Mouse (Mus musculus) testis, adult 2 months (tissue): ENCODE results near the gene Lnx1. TPM values are rescaled to one million over a fixed set of nuclear protein-coding genes. Genes with fewer than 3 reads are reported as not detected.

Experiments used
- H3K27ac ChIP-seq: fragments of 200-500 bp; 2 replicates; pipeline ENCODE4 v1.5.1; 2012; ENCODE audit warnings: low read depth, low read length; ENCODE audit not compliant: control insufficient read depth, insufficient read depth
- H3K27me3 ChIP-seq: fragments of 200-500 bp; 2 replicates; pipeline ENCODE4 v1.6.1; 2012; ENCODE audit warnings: mild to moderate bottlenecking, low read length, moderate library complexity; ENCODE audit not compliant: control insufficient read depth, insufficient read depth
- H3K36me3 ChIP-seq: fragments of 200-500 bp; 2 replicates; pipeline ENCODE4 v1.6.1; 2012; ENCODE audit warnings: mild to moderate bottlenecking, low read length; ENCODE audit not compliant: control insufficient read depth, insufficient read depth
- H3K4me1 ChIP-seq: fragments of 200-500 bp; 2 replicates; pipeline ENCODE4 v1.6.1; 2012; ENCODE audit warnings: low read length; ENCODE audit not compliant: control insufficient read depth, insufficient read depth
- H3K4me3 ChIP-seq: fragments of 200-500 bp; 2 replicates; pipeline ENCODE4 v1.5.1; 2012; ENCODE audit warnings: low read depth, mild to moderate bottlenecking, low read length, moderate library complexity, mixed read lengths; ENCODE audit not compliant: control insufficient read depth
- CTCF ChIP-seq: fragments of 200-500 bp; IDR thresholded peaks from 2 replicates; pipeline ENCODE4 v1.5.1; 2012; ENCODE audit warnings: low read depth, mild to moderate bottlenecking, inconsistent platforms, low read length, moderate library complexity; ENCODE audit not compliant: control insufficient read depth, insufficient read depth, insufficient replicate concordance
- POLR2A ChIP-seq: fragments of 200-500 bp; IDR thresholded peaks from 2 replicates; pipeline ENCODE4 v1.6.1; 2012; ENCODE audit warnings: low read depth, mild to moderate bottlenecking, inconsistent platforms, low read length, moderate library complexity; ENCODE audit not compliant: control insufficient read depth
- polyA plus RNA-seq: library from polyadenylated mRNA; depleted of rRNA; stranded (reverse); fragments of >200 nt; gene quantifications from 2 replicates; pipeline ENCODE4 v1.2.3, GENCODE M21; 2012; rRNA removed

Lnx1 gene
- 1.7 and 1.8 TPM in 2 replicates for polyA plus RNA-seq

DNA sequence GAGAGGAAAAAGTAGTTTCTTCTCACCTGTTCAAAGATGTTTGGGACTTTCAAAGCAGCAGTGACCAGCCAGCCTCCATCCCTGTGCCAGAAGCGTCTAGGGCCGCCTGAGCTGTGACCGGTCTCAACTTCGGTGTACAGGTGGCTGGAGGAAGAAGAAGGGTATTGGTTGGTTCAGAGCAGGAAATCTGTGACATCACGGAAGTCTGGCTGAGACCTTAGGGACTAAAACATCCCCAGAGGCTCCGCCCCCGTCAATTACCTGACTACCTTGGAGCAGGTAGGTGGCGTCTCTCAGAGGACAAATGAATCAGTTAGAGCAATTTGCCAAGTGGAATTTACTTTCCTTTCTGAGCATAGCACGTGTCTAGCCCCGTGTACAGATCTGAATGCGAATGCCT is at the start of gene Lnx1:
Lnx1 (minus strand) TSS at position 147 of the 400 bp plus-strand sequence.
- no peak within 1 kb of the TSS for H3K4me3 ChIP-seq
- TF ChIP-seq CTCF = no peak
- no peak for TF ChIP-seq POLR2A

GRCm38 (mm10) chr5:74750501-74750900 is 47.8 kb upstream of the Lnx1 start:
- Histone ChIP-seq H3K4me1 (no peaks in the 10 kb centered on the region), H3K36me3 (no peaks in the 10 kb centered on the region), H3K4me3 (no peak overlapping the region), H3K27ac (no peak overlapping the region), H3K27me3 (no peaks in the 10 kb centered on the region)
- TF ChIP-seq POLR2A = no peak
- no peak for TF ChIP-seq CTCF

More for the DNA sequence above, at the start of gene Lnx1:
- Histone ChIP-seq H3K4me1 (peaks cover 13% of the 10 kb centered on the region), H3K36me3 (no peaks in the 10 kb centered on the region), H3K27me3 (no peaks in the 10 kb centered on the region), H3K27ac (no peak within 1 kb of the TSS)

DNA sequence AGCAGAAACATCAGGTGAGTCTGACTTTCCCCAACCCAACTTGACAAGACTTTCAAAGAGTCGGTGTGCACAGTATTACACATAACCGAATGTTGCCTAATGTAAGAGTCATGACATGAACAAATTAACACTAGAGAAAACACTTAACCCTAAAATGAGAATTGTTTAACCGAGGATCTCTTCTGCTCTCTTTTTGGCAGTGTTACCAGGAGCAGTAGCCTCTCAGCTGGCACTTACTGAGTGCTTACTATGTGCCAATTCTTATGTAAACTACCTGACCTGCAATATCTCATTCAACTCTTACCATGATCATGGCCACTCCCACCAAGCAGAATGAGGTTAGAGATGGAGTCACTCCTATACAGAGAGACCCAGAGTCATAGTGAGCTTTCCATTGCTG is 44.8 kb upstream of the Lnx1 start:
- TF ChIP-seq CTCF (no peak), POLR2A (no peak)
- H3K27me3 ChIP-seq = no peaks in the 10 kb centered on the region
- H3K36me3 ChIP-seq = no peaks in the 10 kb centered on the region
- no peaks in the 10 kb centered on the region for H3K4me1 ChIP-seq
- H3K4me3 ChIP-seq = no peak overlapping the region
- no peak overlapping the region for H3K27ac ChIP-seq

- Histone ChIP-seq H3K4me1 (peaks cover 6% of the 10 kb centered on the region), H3K4me3 (no peak overlapping the region), H3K36me3 (no peaks in the 10 kb centered on the region), H3K27me3 (no peaks in the 10 kb centered on the region), H3K27ac (no peak overlapping the region)
- TF ChIP-seq CTCF = no peak
- TF ChIP-seq POLR2A = no peak
Measured at GRCm38 (mm10) chr5:74740951-74741350, 38.2 kb upstream of the Lnx1 start.

DNA sequence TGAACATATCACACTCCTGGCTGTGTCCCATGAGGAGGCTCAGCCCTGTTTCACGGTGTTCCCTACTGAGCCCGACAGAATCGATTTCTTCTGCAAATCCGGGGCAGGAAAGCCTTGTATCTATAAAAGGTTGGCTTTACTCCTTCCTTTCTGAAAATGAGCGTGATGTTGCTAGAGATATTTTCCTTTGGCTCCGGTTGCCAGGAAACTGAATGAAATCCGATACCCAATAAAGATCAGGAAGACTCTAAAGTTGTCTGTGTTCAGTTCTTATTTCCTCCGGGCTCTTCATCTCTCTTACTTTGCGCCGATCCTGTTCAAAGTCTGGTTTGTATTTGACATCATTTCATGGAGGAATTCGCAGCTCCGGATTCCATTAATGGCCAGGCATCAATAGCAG is 36.7 kb upstream of the Lnx1 start:
- no peak for TF ChIP-seq POLR2A
- TF ChIP-seq CTCF = no peak
- Histone ChIP-seq H3K36me3 (no peaks in the 10 kb centered on the region), H3K4me3 (no peak overlapping the region), H3K27me3 (no peaks in the 10 kb centered on the region), H3K4me1 (peaks cover 6% of the 10 kb centered on the region), H3K27ac (no peak overlapping the region)

DNA sequence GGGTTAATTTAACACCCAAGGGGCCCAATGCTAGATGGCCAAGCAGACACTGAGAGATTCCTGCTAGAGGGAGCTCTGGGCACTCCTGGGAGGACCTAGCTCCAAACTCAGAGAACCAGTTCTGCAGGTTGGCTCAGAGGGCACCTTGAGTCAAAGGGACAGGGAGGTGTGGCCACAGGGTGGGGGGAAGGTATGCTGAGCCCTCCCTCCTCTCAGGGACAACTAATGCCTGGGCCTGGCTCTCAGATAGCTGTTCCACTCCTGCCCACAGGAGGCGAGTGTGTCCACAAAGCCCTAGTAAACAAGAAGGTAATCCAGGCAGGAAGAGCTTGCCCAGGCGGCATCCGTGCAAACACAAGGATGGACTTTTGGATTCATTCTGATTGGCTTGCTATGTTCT is 35.6 kb upstream of the Lnx1 start:
- TF ChIP-seq POLR2A (no peak), CTCF (no peak)
- H3K4me3 ChIP-seq = no peak overlapping the region
- no peaks in the 10 kb centered on the region for H3K27me3 ChIP-seq
- peaks cover 6% of the 10 kb centered on the region for H3K4me1 ChIP-seq
- no peaks in the 10 kb centered on the region for H3K36me3 ChIP-seq
- H3K27ac ChIP-seq = no peak overlapping the region

DNA sequence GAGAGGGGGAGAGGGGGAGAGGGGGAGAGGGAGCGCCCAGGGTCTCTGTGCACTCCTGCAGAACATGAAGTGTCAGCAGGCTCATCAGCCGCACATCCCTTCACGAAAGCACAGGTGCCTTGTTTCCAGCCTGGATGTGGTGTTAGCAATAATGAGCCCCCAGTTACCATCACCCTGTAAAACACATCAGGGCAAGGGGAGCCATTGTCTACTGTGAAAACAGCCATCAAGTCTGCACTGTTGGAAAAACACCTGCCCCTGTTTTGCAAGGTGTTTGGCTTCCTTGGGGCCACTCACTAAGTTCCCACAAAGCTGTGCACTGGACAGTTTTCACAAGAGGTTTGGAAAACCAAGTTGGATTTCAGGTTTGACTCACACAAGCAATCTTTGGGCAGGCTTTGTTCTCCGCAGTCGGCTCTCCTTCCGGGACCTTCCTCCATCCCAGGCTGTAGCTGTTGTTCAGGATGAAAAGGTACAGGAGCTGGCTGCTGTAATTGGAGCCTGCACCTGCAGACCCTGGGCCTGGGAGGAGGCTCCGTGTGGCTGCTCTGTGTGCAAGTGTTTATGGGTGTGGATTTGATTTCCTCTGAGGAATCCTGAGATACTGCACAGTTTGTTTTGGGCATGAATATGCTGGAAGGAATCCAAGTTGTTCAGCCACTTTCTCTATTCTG is 31.3 kb upstream of the Lnx1 start:
- TF ChIP-seq POLR2A (no peak), CTCF (no peak)
- Histone ChIP-seq H3K27me3 (no peaks in the 10 kb centered on the region), H3K4me1 (peaks cover 6% of the 10 kb centered on the region), H3K36me3 (no peaks in the 10 kb centered on the region), H3K27ac (no peak overlapping the region), H3K4me3 (no peak overlapping the region)
